Mouse (Mus musculus): Measurements from ENCODE around the gene Dlg2. TPM values are rescaled to one million over a fixed set of nuclear protein-coding genes. Genes with fewer than 3 reads are reported as not detected.
A peak's percentile ranks its signal among the peaks of the same experiment; 100 is the strongest.

Gene Dlg2
- total RNA-seq, 2 experiments from 2014 or later, result 0.97 to 1.1 TPM

DNA sequence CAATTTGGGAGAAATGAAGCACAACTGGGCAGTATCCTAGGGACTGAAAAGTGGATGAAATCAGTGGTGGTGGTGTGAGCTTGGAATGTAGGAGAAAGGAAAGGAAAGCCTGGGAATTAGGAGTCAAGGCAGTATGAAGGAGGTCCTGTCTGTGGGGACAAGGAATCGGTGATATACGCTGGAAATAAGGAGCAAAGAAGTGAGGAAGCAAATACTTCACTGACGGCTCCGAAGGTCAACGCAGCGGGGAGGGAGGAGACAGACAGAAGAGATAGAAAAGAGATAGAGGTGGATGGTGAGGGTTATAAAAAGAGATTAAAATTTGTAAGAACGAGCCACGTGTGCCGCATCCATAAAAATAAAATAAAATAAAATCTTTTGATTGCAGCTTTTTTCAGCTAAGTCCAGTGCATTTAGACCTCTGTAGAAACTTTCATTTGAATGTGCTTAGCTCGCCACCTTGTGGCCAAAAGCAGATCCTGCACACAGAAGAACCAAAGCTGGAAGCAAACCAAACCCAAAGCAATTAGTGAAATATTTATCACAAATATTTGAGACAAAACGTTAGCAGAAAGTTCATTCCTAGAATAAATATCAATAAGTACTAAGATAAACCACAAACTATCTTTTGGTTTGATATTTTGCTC lies 955.2 kb downstream of the Dlg2 start:
- peak; percentile 71; the same call in 1 of the 2 replicates for ATAC-seq (replicated peaks; ENCODE audit: poor library complexity, severe bottlenecking)

DNA sequence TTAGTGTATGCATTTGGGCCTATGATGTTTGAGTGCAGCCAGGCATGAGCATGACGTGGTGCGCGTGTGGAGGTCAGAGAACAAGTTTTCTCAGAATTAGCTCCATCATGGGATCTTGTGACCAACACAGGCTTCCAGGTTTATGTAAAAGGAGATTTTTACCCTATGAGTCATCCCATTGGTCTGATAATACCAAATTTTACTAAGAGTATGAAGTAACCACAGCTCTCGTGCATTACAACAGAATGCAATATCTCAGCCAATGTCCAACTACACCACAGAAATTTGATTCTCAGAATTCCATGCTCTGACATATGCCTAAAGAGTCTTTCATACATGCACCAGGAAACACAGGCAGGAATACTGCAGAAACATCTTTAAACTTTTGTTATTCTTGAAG lies 956.1 kb downstream of the Dlg2 start:
- ATAC-seq (replicated peaks; ENCODE audit: poor library complexity, severe bottlenecking), result no peak

DNA sequence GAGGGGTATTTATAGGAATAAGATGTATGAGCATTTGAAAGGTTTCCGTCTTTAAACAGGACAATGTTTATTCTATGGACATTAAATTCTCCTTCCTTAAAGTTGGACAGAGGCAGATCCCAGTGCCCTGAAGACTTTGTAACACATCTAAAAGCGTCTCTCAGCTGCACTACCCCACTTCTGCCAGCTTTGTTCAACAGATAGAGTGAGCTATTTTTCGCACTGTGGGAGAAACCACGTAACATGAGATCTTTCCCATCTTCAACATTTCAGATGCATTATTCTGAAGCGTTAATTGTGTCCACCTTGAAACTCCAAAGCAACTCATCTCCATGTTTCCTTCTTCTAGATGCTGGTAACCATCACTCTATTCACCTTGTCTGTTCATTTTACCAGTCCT lies 958.3 kb downstream of the Dlg2 start:
- ATAC-seq (replicated peaks; ENCODE audit: poor library complexity, severe bottlenecking), result no peak

DNA sequence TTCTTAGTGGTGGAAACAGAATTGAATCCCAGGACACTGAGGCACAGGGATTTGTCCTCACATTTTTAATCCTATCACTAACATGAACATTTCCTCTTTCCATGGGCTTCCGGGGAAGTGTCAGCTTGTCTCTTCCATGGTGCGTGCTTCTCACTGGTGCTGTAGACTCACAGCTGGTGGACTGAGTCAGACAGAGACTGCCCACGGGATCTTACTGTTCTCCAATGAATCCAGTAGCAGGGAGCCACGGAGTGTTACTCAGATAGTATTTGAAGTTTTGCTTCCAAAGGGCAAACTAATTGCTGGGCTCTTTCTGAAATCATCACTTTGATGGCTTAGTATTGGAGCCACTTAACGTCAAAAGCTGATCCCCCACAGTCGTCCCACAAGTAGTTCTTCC lies 963.9 kb downstream of the Dlg2 start:
- no peak for ATAC-seq (replicated peaks; ENCODE audit: poor library complexity, severe bottlenecking)

DNA sequence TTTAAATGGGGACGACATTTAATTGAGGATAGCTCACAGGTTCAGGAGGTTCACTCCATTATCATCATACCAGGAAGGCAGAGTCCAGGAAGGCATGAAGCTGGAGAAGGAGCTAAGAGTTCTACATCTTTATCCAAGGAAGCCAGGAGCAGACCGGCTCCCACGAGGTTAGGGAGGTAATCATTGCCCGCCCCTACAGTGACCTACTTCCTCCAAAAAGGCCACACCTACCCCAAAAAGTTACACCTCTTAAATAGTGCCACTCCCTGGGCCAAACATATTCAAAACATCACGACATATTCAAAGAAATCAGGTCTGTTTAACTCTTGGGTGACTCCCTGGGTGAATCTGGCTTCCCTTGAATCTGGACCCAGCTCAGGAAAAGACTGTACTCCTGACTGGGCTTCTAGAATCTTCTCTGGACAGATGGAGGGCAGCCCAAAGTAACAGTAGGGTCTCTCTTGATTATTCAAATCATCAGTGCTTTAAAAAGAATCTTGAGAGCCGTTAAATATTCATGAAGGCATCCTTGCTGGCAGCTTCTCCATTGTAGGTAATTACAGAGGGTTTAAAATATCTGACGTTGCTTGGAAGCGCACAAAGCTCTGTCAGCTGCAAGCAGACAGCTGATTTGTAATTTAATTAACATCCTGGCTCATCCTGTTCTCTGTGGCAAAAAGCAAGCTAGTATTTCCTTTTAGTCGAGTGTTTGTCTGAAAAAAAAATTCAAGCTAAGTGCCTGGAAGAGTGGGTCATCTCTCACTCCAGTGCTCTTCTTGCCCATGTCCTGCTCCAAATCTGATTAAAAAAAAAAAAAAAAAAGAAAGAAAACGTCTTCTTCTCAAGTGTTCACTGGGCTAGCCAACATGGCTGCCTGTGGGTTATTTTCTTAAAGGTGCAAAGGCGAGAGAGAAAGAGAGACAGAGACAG lies 966.2 kb downstream of the Dlg2 start:
- ATAC-seq (replicated peaks; ENCODE audit: poor library complexity, severe bottlenecking), result no peak

DNA sequence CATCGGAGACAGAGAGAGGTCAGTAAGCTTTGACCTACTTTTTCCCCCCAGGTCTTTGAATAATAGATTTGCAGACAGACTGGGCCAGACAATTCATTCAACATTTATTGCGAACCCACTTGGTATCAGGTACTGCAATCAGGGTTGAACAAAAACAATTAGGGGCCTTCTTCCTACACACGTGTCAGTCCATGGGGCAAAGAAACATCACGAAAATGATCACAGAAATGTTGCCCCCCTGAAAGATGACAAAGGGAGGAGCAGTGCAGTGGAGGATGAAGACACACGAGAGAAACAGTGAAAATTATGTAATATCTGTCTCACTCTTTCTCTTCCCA lies 966.9 kb downstream of the Dlg2 start:
- no peak for ATAC-seq (replicated peaks; ENCODE audit: poor library complexity, severe bottlenecking)

DNA sequence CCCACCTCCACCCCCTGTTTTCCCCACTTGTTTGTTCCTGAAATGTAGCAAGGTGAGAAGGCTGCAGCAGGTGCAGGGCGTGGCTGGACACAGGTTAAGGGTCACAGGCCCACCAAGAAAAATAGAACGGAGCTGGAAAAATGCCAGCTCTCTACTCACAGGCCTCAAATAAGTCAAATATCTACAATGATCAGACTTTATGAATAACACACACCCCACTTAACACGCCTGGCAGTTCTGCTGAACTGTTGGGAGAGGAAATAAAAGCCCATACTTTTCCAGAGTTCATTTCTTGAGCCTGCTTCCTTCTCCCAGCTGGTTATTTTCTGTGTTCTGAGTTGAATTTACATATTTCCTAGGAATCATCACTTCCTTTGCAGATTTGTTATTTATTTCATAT lies 967.4 kb downstream of the Dlg2 start:
- no peak for ATAC-seq (replicated peaks; ENCODE audit: poor library complexity, severe bottlenecking)

DNA sequence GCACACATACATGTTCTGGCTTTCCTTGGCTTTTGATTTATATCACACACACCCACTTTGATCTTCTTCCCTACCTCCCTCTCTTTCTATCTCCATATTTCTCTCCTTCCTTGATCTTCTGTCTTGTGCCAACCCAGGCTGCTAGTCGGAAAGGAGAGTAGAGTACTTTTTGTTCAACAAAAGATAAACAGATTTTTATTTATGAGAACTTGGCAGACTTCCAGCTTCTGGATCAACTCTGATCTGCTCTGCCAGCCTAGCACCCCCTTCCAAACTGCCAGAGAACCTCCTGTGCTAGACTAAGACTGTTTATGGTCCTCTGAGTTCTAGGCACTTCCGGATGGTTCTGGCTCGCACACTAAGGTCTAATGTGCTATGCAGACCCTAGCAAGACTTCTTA lies 968.3 kb downstream of the Dlg2 start:
- no peak for ATAC-seq (replicated peaks; ENCODE audit: poor library complexity, severe bottlenecking)

DNA sequence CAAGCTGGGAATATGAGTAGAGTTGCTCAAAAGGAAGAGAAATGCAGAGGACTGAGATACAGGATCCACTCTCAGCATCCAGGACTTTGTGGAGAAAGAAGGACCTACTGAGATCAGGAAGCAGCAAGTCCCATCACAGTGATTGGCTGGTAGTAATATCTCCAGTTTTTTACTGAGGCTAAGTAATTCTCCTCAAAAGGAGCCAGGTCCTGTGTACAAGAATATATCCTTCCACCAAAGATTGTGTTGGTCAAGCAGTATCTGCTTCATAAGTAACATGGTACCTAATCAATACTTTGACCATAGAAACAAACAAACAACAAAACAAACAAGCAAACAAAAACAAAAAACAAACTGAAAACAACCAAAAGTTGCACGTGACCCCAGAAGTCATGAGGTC lies 980.3 kb downstream of the Dlg2 start:
- no peak for ATAC-seq (replicated peaks; ENCODE audit: poor library complexity, severe bottlenecking)

DNA sequence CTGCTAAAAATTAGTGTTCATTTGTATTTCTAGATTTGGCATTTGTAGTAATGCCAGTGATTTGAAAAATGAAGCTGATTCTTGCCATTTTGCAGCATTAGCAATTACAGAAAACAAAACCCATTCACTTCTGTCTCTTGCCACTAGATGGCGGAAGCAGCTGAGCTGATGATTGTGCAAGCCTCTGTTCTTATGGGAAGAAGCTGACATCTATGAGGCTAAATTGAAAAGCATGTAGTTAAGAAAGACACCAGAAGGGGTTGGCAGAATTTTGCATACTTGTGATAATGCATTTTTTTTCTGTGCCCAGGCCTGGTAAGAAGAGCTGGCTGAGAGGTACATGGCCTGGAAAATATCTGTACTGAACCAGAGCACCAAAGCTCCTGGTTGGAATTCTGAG lies 980.7 kb downstream of the Dlg2 start:
- ATAC-seq (replicated peaks; ENCODE audit: poor library complexity, severe bottlenecking), result peak; percentile 100

DNA sequence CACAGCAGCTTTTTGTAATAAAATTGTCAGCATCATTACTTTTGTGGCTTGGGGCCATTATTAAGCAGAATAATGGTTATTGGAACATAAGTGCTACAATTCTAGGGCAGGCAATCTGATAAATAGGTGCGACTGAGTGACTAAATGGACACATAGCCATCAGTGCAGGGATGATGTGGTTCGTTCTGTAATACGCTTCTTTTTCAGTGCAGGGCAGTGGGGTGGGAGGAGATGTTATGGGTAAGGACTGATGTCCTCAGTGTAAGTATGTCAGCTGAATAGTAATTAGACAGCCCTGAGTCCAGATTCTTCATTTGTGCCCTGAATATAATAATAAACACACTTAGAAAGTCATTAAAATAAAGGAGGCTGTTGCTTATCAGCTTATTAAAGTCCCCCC lies 984.9 kb downstream of the Dlg2 start:
- ATAC-seq (replicated peaks; ENCODE audit: poor library complexity, severe bottlenecking), result no peak

DNA sequence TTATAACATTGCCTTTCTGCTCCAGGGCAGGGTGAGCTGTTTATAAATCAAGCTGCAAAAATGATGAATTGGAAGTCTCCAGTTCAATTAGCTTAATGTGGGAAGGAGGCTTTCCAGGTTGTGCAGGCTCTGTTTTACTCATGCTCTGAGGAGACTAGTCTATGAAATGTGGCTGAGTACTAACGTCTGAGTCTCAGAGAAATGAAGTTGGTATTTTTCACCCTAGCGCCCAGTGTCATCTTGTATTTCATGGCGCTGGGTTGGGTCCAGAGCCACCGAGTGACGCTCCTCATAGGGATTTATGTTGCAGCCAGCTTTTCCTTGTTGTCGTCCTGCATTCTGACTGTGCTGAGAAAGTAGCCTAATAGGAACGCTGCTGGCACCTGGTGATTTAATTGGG lies 986.8 kb downstream of the Dlg2 start:
- no peak for ATAC-seq (replicated peaks; ENCODE audit: poor library complexity, severe bottlenecking)

DNA sequence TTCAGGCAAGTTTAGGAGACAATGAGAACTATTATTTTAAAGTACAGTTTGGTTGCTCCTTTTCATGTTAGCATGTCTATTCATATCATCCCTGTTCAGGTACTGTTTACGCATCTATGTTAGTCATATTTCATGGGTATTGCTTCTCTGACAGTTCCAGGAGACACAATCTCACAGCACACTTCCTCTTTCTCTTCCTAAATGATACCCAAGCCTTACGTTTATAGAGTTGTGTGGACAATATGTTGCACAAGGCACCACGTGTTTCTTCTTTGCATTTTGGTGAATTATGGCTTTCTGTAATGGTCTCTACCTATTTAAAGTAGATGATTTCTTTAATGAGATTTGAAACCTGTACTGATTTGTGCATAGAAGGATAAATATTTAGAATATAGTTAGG lies 990.6 kb downstream of the Dlg2 start:
- ATAC-seq (replicated peaks; ENCODE audit: poor library complexity, severe bottlenecking), result peak; percentile 86

DNA sequence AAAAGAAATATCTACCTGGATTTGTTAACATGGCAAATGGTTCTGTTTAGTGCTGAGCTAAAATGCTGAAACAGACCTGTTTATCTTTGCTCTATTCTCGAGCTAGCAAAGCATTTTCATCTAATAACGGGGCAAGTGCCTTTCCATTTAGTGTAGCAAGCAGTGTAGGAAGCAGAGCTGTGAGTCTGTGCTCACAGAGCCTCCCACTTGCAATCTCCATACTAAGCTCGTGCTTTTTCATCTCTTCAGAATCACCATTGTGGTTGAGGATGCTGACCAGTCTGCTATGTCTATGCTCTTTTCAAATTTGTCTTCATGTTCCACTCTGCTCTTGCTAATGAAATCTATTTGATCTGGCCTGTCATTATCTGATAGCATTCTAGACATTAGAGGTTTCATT lies 1002.7 kb downstream of the Dlg2 start:
- ATAC-seq (replicated peaks; ENCODE audit: poor library complexity, severe bottlenecking), result no peak

DNA sequence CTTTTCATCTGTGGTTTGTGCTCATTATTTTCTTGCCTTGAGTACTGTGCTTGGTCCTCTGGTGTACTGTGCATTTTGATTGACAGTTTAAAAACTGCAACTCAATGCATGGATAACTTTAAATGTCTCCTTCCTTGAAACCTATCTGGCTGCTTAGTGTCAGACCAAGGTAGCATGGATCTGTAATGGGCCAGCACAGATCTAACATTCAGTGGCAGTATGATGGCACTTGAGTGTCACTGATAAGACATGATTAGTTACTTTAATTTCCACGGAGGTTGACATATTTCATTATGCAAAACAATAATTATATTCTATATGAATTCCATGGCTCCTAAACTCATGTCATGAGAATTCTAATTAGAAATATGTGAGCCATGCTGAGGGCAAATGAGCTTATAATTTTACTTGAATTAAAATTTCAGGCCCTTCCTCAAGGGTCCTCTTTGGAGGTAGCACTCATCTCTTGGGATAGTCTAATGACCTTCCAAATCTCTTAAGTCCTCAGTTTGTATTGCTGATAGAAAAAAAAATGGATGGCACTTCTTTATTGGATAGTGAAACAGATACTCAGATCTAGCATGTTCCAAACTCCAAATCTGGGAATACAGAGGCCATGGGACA lies 1005.2 kb downstream of the Dlg2 start:
- no peak for ATAC-seq (replicated peaks; ENCODE audit: poor library complexity, severe bottlenecking)

DNA sequence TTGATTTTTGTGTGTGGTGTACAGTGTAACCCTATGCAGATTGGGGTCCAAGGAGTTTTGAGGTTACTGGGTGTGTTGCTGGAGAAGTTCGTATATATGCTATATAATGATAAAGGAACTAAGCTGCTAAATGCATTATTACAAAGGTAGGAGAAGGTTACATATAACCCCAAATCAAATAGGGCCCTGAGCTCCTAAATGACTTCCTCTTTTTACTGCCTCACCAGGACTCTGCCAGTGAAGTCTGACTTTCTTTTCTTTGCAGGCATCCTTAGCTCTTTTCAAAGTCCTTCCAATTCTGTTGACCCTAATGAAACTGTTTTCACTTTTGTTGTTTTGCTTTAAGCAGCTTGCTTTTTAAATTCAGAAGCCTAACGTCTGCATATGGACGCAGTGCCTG lies 1016.8 kb downstream of the Dlg2 start:
- peak; percentile 48; the same call in 1 of the 2 replicates for ATAC-seq (replicated peaks; ENCODE audit: poor library complexity, severe bottlenecking)

DNA sequence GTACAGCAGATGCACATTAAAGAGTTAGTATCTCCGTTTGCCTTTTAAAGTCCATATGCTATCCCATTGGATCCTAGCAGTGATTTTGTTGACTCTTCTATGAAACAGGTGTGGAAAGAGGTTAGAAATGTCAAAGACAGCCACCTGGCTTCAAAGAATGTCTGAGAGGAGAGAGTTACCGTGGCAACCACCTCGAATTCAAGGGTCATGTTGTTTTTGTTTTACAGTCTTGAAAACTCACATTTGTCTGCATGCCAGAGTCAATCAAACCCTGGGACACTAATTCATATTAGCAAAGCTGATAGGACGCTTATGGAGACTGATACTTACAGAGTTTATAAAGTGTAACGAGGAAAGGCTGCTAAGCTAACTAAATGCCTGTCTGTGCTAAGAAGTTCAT lies 1019.1 kb downstream of the Dlg2 start:
- no peak for ATAC-seq (replicated peaks; ENCODE audit: poor library complexity, severe bottlenecking)

DNA sequence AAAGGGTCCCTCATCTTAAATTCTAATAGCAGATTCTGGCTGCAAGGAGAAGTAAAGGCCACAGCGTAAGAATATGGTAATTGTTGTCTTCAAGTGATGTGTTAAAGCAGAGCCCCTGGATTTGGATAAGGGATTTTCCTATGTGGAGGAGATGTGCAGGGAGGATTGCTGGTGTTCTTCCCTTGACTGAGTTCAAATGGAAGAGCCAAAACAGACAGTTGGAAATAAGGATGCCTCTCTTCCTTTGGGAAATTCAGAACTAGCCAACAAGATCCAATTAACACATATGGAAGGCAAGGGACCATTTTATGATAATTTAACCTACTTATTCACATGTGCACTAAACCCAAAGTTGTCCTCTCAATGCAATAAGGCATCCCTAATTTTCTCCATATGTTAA lies 1034.6 kb downstream of the Dlg2 start:
- ATAC-seq (replicated peaks; ENCODE audit: poor library complexity, severe bottlenecking), result no peak

DNA sequence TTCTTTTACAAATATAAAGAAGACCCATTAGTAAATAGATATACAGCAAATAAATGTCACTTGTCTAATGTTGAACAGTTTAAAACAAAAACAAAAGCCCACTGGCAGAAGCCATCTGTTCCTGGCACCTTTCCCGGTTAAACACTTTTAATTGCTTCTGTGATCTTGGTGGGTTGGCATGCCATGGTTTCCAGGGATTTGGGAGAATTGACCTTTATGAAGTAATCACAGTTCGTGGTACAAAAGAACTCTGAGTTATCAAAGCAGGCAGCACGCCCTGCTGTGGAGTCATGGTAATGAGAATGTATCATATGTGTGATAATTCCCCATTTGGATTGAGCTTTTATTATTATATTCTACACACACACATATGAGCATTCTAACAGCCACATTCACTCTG lies 1038.0 kb downstream of the Dlg2 start:
- ATAC-seq (replicated peaks; ENCODE audit: poor library complexity, severe bottlenecking), result no peak

DNA sequence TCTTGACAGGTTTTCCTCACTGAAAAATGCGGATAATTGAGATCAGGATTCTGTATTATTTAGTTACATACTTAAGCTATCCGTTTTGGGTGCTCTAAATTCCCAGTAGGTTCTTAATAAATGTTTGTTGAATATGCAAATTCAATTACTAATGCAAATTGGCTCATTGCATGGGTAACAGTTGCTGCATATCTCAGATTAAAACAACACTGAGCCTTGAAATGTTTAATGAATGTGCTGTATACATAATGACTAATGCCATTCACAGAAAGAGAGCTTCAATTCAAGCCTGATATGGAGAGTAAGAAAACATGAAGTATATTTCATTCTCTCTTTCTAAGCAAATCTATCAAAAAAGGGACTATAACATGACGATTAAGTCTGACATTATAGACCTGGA lies 1039.8 kb downstream of the Dlg2 start:
- no peak for ATAC-seq (replicated peaks; ENCODE audit: poor library complexity, severe bottlenecking)

DNA sequence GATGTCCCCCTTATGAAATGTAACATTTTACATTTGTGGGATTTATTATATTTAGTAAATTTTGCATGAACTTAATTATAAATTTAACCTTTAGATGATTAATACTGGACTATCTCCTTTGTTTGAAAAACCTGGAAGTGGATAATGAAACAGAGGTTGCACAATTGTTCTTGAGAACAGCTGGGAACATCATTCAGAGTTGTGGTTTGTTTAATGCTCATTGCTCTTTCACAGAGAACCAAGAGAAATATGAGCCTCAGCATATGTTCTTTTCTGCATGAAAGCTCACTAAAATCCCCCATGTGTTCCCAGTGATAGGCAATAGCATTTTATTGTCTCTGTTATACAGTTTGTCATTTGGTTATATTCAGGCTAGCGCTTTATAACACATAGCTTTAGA lies 1049.4 kb downstream of the Dlg2 start:
- ATAC-seq (replicated peaks; ENCODE audit: poor library complexity, severe bottlenecking), result no peak

Measured in granulocyte monocyte progenitor cell, adult 5-6 weeks (primary cell).